Mouse (Mus musculus) kidney, embryonic 16.5 days (tissue): ENCODE results near the gene Arl2bp. TPM values are rescaled to one million over a fixed set of nuclear protein-coding genes. Genes with fewer than 3 reads are reported as not detected.
A peak's percentile ranks its signal among the peaks of the same experiment; 100 is the strongest.

Source experiments
- ATAC-seq: fragments of 200-750 bp; cut with Nextera tagmentation; 2 replicates; pipeline ENCODE4 v1.8.0; 2017; ENCODE audit warnings: moderate TSS enrichment; ENCODE audit not compliant: low FRiP score, low TSS enrichment
- H3K27ac ChIP-seq: fragments of 300-500 bp; sonication (generic); 2 replicates; pipeline ENCODE4 v1.5.1; 2014; ENCODE audit warnings: low read length
- H3K27me3 ChIP-seq: fragments of 300-500 bp; sonication (generic); 2 replicates; pipeline ENCODE4 v1.6.1; 2014; ENCODE audit warnings: low read length, control low read depth, mixed read lengths; ENCODE audit not compliant: insufficient read depth
- H3K36me3 ChIP-seq: fragments of 300-500 bp; sonication (generic); 2 replicates; pipeline ENCODE4 v1.6.1; 2014; ENCODE audit warnings: low read length, control low read depth, mixed read lengths; ENCODE audit not compliant: insufficient read depth
- H3K4me1 ChIP-seq: fragments of 300-500 bp; sonication (generic); 2 replicates; pipeline ENCODE4 v1.6.1; 2014; ENCODE audit warnings: low read length, control low read depth, mixed read lengths; ENCODE audit not compliant: insufficient read depth
- H3K4me2 ChIP-seq: fragments of 300-500 bp; sonication (generic); replicated peaks from 2 replicates; pipeline ENCODE4 v1.6.1; 2014; ENCODE audit warnings: low read depth, low read length
- H3K4me3 ChIP-seq: fragments of 300-500 bp; sonication (generic); 2 replicates; pipeline ENCODE4 v1.5.1; 2014; ENCODE audit warnings: mild to moderate bottlenecking, low read length
- H3K9ac ChIP-seq: fragments of 300-500 bp; sonication (generic); replicated peaks from 2 replicates; pipeline ENCODE4 v1.6.1; 2014; ENCODE audit warnings: low read length
- H3K9me3 ChIP-seq: fragments of 300-500 bp; sonication (generic); 2 replicates; pipeline ENCODE4 v1.6.1; 2016; ENCODE audit warnings: low read length, control low read depth
- WGBS: fragments of 180-500 bp; shearing (Covaris S2); extraction: QIAGEN DNeasy Blood & Tissue Kit; methylation state at CpG from one replicate; pipeline ENCODE4 v1.1.7; 2014; 5-methylcytosine and 5-hydroxymethylcytosine counted together
- polyA plus RNA-seq: library from polyadenylated mRNA; unstranded; fragments of >200 nt; fragmentation: Nextera tagmentation; extraction: Ambion mirVana; gene quantifications from 2 replicates; pipeline ENCODE4 v1.2.1, GENCODE M21; 2015

The Arl2bp gene
- polyA plus RNA-seq, 1 experiment from 2014 or later, result 133 TPM

DNA sequence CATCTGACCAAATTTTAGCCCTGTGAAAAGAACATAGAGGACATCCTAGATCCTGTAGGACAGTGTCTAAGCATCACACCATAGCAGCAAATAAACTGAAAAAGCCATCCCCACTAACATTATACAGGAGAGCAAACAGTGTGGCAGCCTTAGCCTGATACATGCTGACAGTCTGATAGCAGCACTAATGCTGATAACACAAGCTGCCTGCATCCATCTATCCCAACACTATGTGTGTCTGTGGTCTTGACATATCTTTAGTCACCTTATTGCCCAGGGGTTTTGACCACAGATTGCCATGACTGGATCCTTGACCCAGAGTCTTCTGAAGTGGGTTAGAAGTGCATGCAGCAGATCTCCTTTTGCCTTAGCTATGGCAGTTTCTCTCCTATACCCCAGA lies 11.4 kb upstream of the Arl2bp start:
- Histone ChIP-seq H3K4me1 (no peaks in the 10 kb centered on the region), H3K36me3 (peaks cover 30% of the 10 kb centered on the region), H3K4me3 (no peak overlapping the region), H3K27me3 (no peaks in the 10 kb centered on the region), H3K9ac (no peak overlapping the region), H3K9me3 (no peaks in the 10 kb centered on the region), H3K27ac (no peak overlapping the region), H3K4me2 (no peak overlapping the region)
- ATAC-seq, result no peak

DNA sequence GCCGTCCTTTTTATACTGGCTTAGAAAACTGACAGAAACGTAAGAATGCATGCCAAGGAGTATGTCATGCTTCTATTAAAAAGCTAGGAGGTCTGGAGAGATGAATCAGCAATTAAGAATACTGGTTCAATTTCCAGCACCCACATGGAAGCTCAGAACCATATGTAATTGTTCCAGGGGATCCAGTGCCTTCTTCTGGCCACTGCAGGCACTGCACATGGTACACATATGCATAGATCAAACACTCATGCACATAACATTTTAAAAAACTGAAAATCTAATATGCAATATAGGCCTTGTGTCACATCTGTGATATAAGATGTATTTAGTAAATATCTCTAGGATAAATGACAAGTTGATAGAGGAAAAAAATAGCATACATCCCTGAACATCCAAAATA lies 8.4 kb upstream of the Arl2bp start:
- Histone ChIP-seq H3K4me1 (no peaks in the 10 kb centered on the region), H3K27me3 (no peaks in the 10 kb centered on the region), H3K9ac (no peak overlapping the region), H3K4me2 (no peak overlapping the region), H3K36me3 (peaks cover 25% of the 10 kb centered on the region), H3K27ac (no peak overlapping the region), H3K4me3 (no peak overlapping the region), H3K9me3 (no peaks in the 10 kb centered on the region)
- no peak for ATAC-seq
- 90% methylated on average over 2 of the region's 2 CpGs for WGBS

DNA sequence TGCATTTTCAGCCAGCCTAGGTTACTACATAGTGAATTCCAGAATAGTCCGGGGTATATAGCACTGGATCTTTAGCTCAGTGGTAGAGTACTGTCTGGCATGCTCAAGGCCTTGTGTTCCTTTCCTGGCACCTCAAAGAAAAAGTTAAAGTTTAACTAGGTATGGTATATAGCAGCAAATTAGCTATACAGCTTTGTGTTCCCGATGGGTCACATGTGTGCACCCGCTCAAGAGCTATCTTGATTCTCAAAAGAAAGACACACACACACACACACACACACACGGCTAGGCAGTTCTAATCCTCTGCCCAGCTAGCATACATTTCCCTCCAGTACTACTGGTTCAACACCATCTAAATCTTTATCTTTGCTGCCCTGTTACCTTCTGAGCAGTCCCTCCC lies 6.0 kb upstream of the Arl2bp start:
- no peaks in the 10 kb centered on the region for H3K9me3 ChIP-seq
- no peaks in the 10 kb centered on the region for H3K4me1 ChIP-seq
- 66% methylated on average over 4 of the region's 4 CpGs for WGBS
- peaks cover 14% of the 10 kb centered on the region for H3K36me3 ChIP-seq
- no peak overlapping the region for H3K4me2 ChIP-seq
- H3K27me3 ChIP-seq, result no peaks in the 10 kb centered on the region
- no peak overlapping the region for H3K4me3 ChIP-seq
- 0 out of 2 replicates have a peak, but pooled peaks have one; percentile 57 for ATAC-seq
- H3K9ac ChIP-seq, result no peak overlapping the region
- H3K27ac ChIP-seq, result no peak overlapping the region

DNA sequence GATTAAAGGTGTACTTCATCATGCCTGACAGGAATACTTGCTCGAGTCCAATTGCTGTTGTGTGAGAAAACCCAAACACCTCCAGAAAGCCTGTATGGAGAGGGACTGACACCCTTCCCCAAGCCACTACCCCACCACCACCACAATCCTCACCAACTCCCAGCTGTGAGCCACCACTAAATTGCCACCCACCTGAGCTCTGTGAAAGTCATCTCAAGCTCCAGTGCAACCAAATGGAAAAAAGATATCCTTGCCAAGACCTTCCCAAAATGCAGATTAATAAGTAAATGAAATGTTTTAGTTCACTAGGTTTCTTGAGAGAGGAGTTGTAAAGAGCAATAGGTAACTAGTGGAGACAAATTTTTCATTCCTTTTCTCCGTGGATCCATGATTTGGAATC lies 1.7 kb upstream of the Arl2bp start:
- no peak overlapping the region for H3K9ac ChIP-seq
- ATAC-seq, result no peak
- peaks cover 17% of the 10 kb centered on the region for H3K4me1 ChIP-seq
- H3K36me3 ChIP-seq, result peaks cover 7% of the 10 kb centered on the region; the same call in 1 of the 2 replicates
- no peaks in the 10 kb centered on the region for H3K9me3 ChIP-seq
- 72% methylated on average over 2 of the region's 2 CpGs for WGBS
- no peaks in the 10 kb centered on the region for H3K27me3 ChIP-seq
- H3K4me3 ChIP-seq, result no peak overlapping the region
- H3K27ac ChIP-seq, result no peak overlapping the region
- H3K4me2 ChIP-seq, result no peak overlapping the region

DNA sequence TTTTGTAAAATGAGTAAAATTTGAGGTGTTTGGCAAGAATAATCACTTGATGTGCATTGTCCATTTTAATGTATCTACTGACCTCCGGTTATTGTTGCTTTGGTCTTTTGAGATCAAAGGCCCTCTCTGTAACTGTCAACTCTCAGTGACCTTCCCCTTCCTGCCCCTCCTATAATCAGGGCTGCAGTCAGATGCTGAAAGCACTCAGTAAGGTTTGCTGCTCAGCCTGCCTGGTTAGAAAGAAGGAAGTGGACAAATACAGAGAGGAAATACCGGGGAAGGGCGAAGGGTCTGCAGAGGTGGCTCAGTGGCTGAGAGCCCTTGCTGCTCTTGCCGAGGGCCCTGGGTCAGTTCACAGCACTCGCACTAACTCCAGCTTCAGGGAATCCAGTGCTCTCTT lies 8.0 kb downstream of the Arl2bp start:
- Histone ChIP-seq H3K4me1 (no peaks in the 10 kb centered on the region), H3K4me2 (no peak overlapping the region), H3K4me3 (no peak overlapping the region), H3K27me3 (no peaks in the 10 kb centered on the region), H3K9ac (no peak overlapping the region), H3K36me3 (peaks cover 42% of the 10 kb centered on the region), H3K27ac (no peak overlapping the region), H3K9me3 (no peaks in the 10 kb centered on the region)
- WGBS, result 65% methylated on average over 5 of the region's 5 CpGs
- ATAC-seq, result no peak

DNA sequence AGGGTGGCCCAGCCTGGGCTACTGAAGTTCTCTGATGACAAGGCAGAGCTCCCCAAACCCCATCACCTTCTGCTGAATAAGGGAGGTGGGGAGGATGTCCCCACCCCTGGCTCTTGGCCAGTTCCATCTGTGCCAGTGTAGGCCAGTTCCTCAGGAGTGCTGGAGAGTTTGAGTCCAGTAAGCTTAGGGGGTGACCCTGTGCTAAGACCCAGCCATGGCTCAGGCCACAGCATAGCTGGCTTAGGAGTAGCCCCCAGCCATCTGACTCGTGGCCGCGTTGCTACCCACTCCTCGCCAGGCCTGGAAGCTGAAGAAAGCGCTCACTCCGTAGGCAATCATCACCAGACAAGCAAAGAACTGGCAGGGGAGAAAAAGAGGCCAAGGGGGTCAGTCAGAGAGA lies 9.5 kb downstream of the Arl2bp start:
- peaks cover 34% of the 10 kb centered on the region for H3K36me3 ChIP-seq
- H3K27me3 ChIP-seq, result no peaks in the 10 kb centered on the region
- 0 out of 2 replicates have a peak, but pooled peaks have one; percentile 33 for ATAC-seq
- no peak overlapping the region for H3K9ac ChIP-seq
- H3K4me3 ChIP-seq, result no peak overlapping the region
- H3K9me3 ChIP-seq, result peaks cover 4% of the 10 kb centered on the region; the same call in 1 of the 2 replicates
- H3K4me1 ChIP-seq, result no peaks in the 10 kb centered on the region
- no peak overlapping the region for H3K27ac ChIP-seq
- WGBS, result 84% methylated on average over 6 of the region's 6 CpGs
- no peak overlapping the region for H3K4me2 ChIP-seq

DNA sequence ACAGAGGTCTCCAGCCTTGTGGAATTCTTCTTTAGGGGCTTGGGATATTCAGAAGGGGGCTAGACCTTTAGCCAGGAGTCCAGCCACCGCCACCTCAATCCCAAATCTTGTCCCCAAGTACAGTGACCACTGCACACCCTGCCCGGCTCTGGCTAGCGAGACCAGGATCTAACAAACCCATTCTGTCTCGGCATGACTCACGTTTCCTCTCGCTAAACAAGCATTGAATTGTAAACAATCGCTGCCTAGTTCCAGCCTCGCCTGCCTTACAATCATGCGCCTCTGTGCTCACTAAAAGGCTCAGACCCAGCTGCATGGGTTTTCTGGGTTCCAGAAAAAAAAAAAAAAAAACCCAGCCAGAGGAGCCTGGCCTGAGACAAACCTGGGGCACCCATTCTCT lies 12.2 kb downstream of the Arl2bp start:
- Histone ChIP-seq H3K9ac (no peak overlapping the region), H3K27me3 (no peaks in the 10 kb centered on the region), H3K4me1 (no peaks in the 10 kb centered on the region), H3K36me3 (peaks cover 8% of the 10 kb centered on the region; the same call in 1 of the 2 replicates), H3K27ac (peak overlapping the region; percentile 62), H3K4me2 (no peak overlapping the region), H3K9me3 (peaks cover 4% of the 10 kb centered on the region; the same call in 1 of the 2 replicates), H3K4me3 (no peak overlapping the region)
- ATAC-seq, result no peak
- WGBS, result 35% methylated on average over 9 of the region's 9 CpGs

DNA sequence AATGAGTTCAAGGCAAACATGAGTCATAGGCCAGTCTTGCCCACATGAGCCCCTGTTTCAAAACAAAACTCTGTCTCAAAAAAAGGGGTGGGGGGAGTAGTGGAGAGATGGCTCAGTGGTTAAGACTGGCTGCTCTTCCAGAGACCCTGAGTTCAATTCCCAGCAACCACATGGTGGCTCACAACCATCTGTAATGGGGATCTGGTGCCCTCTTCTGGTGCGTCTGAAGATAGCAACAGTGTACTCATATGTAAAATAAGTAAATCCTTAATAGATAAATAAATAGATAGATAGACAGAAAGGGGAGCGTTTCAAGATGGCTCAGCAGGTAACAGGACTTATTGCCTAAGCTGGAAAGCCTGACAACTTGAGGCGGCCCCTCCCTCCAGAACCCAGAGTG lies 14.0 kb downstream of the Arl2bp start:
- 82% methylated on average over 3 of the region's 3 CpGs for WGBS

DNA sequence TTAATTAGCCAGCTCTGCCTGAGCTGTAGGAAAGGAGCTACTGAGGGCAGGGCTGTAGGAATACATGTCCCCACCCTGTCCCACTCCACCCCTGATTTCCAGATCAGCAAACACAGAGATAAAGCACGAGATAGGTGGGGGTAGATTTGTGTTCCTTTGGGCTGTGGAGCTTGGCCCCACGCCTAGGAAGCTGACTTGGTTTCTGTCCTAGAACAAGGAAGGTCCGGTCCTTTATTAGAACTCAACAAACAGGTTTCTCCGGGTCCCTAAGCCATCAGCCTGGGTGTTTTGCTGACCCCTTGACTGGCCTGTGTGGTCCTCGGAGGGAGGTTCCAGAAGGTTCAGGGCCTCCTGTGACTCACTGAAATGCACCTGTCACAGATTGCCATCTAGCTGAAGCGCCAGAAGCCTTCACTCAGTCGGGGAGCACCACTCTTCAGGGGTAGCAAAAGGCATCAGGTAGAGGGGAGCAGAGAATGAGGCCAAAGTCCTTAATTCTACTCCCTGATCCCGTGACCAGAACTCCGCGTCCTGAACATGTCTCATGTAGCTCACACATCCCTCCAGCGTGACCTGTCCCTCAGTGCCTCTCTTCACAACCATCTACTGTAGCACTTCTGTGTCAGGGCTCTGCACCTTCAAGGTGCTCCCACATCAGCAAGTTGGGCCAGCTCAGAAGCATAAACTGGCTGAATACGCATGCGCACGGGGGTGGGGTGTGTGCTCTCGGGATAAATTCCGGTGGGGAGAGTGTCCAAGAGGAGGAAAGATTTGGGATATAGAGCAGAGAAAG lies 16.5 kb downstream of the Arl2bp start:
- H3K4me1 ChIP-seq, result no peaks in the 10 kb centered on the region
- no peaks in the 10 kb centered on the region for H3K36me3 ChIP-seq
- 76% methylated on average over 16 of the region's 16 CpGs for WGBS
- H3K4me2 ChIP-seq, result no peak overlapping the region
- H3K9me3 ChIP-seq, result peaks cover 4% of the 10 kb centered on the region; the same call in 1 of the 2 replicates
- H3K4me3 ChIP-seq, result no peak overlapping the region
- no peak overlapping the region for H3K9ac ChIP-seq
- no peaks in the 10 kb centered on the region for H3K27me3 ChIP-seq
- peak; percentile 78 for ATAC-seq
- H3K27ac ChIP-seq, result peak overlapping the region; percentile 74

More for the DNA sequence above, 14.0 kb downstream of the Arl2bp start:
- Histone ChIP-seq H3K9ac (no peak overlapping the region), H3K4me3 (no peak overlapping the region), H3K36me3 (no peaks in the 10 kb centered on the region), H3K9me3 (peaks cover 4% of the 10 kb centered on the region; the same call in 1 of the 2 replicates), H3K27ac (no peak overlapping the region), H3K4me1 (no peaks in the 10 kb centered on the region), H3K27me3 (no peaks in the 10 kb centered on the region), H3K4me2 (no peak overlapping the region)
- ATAC-seq, result no peak

DNA sequence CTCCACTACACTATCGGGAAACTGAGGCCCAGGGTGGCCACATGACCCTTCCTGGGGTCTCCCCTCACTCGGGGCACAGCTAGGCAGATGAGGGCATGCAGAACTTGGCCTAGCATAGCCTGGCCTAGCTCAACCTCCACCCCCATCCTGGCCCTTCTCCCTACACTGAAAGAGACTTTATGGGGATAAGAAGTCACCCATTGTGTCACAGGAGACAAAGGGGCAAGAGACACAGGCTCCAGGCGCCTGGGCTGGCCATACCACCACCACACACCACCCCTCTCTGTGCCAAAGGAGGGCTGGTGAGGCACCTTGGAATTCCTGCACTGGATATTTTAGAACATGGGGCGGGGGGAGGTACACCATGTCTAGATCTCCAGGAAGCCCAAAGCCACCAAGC lies 17.9 kb downstream of the Arl2bp start:
- Histone ChIP-seq H3K4me1 (no peaks in the 10 kb centered on the region), H3K9me3 (peaks cover 4% of the 10 kb centered on the region; the same call in 1 of the 2 replicates), H3K4me3 (no peak overlapping the region), H3K4me2 (no peak overlapping the region), H3K36me3 (no peaks in the 10 kb centered on the region), H3K27me3 (no peaks in the 10 kb centered on the region), H3K27ac (no peak overlapping the region), H3K9ac (no peak overlapping the region)
- 82% methylated on average over 4 of the region's 4 CpGs for WGBS
- no peak for ATAC-seq
